Mouse (Mus musculus) brain, adult 2 months (tissue): ENCODE measurements around the gene Rp2.

Source experiments
- DNase-seq: peaks from one replicate; pipeline ENCODE4 v3.0.0; 2011; ENCODE audit warnings: low read depth, low spot score

Rp2 gene

DNA sequence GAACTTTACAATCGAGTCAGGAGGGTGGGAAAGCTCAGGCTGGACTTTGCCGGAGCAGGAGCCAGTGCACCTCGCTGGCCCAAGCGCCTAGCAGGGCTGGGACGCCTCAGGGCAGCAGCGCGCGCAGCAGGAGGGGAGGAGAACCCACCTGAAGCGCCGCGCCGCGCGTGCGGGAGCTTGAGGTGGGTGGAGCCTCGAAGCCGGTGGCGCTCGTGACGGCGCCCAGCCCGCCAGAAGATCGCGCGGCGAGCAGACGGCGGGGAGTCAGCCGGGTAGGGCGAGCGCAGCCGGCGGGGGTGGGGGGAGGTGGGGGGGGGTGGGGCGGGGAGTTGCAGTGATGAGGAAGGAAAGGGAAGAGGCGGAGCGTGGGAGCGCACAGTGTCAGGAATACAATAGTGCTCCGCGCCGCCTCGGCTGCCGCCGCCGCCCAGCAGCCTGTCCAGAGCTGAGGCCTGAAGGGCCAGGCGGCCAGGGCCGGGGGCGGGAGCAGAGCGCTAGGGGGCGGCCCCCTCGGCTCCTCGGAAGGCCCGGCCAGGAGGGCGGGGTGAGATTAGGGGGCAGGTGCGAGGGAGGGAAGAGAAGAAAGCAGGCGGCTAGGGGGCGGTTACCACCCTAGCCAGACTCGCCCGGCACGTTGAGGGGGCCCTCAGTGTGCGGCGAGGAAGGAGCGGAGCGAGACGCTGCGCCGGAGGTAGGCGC lies 61.0 kb downstream of the Rp2 start, which contains the start of gene Jade3:
Jade3 (plus strand) TSS at position 549 of the 699 bp plus-strand sequence.
- DNase-seq: peak; percentile 81

DNA sequence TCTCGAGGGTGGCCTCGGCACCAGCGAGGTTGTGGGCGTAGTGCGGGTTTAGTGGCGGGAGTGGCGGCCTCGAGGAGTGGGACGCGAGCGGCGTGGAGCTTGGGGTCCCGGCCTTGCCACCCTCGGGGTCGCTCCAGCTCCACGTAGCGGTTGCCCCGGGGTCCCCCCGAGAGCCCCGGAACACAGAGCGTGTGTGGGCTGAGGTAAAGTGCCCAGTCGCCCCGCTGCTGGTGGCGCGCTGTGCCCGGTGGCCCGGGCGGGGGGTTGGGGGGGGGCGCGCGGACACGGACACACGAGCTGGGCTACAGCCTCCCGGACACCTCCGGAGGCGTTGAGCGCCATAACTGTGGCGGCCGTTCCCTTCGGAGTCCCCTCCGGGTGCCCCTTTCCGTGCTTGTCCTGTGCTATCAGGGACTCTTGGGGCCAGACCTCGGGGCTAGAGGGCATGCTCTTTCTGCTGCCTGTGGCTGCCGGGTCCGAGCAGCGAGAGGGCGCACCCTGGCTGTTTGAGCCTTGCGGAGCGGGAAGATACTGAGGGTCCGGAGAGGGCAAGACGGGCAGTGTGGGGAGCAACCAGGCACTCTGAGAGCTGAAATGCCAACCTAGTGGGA lies 61.7 kb downstream of the Rp2 start:
- peak; percentile 16 for DNase-seq
